Comparison of ENCODE assay signal across 8 mouse cellular contexts in genomic region chr2:29054545-29054935, GRCm38 (mm10). TPM values are rescaled to one million over a fixed set of nuclear protein-coding genes. Genes with fewer than 3 reads are reported as not detected.
DNase-seq lines count a peak whose midpoint lies in the region; ATAC-seq and TF ChIP-seq lines count a peak whose summit lies in the region.

No protein-coding gene starts in this region.

- peak overlapping the region; percentile 39 for H3K4me3 ChIP-seq in embryonic facial prominence, embryonic 12.5 days
- peak overlapping the region; percentile 46 for H3K4me3 ChIP-seq in intestine, embryonic 14.5 days (ENCODE audit: low read depth, low read length)
- H3K4me3 ChIP-seq in midbrain, postnatal 0 days (ENCODE audit: low read depth, low read length) = peak overlapping the region; percentile 50

- no peak for ATAC-seq in embryonic facial prominence, embryonic 12.5 days (ENCODE audit: insufficient number of reproducible peaks, insufficient read depth, low FRiP score, low TSS enrichment)
- ATAC-seq in intestine, embryonic 14.5 days (replicated peaks; ENCODE audit: low FRiP score, low TSS enrichment, low read depth) = peak; percentile 32; the same call in 1 of the 2 replicates
- ATAC-seq in midbrain, postnatal 0 days (ENCODE audit: low FRiP score) = no peak

- H3K4me1 ChIP-seq in embryonic facial prominence, embryonic 12.5 days = peaks cover 4% of the 10 kb centered on the region; the same call in 1 of the 2 replicates
- H3K4me1 ChIP-seq in intestine, embryonic 14.5 days (replicated peaks; ENCODE audit: control insufficient read depth, insufficient read depth, low read length) = peaks cover 4% of the 10 kb centered on the region; the same call in 1 of the 2 replicates
- H3K4me1 ChIP-seq in midbrain, postnatal 0 days (ENCODE audit: insufficient read depth, low read length) = 0 out of 2 replicates have a peak, but pooled peaks cover 2% of the 10 kb centered on the region

- no peak overlapping the region for H3K27ac ChIP-seq in embryonic facial prominence, embryonic 12.5 days
- H3K27ac ChIP-seq in intestine, embryonic 14.5 days (ENCODE audit: low read depth) = 0 out of 2 replicates have a peak overlapping the region, but pooled peaks have one; percentile 47
- H3K27ac ChIP-seq in midbrain, postnatal 0 days (ENCODE audit: low read depth, low read length) = no peak overlapping the region

- peak; percentile 19 for DNase-seq in kidney, postnatal 10 days
- no peak for DNase-seq in kidney, adult 8-10 months
- DNase-seq in intestine, embryonic 14.5 days (ENCODE audit: low spot score) = peak; percentile 65
- DNase-seq in midbrain, postnatal 0 days (ENCODE audit: low spot score) = no peak
- no peak for DNase-seq in urinary bladder, postnatal 14 days (ENCODE audit: low spot score)
- DNase-seq in ovary, postnatal 10 days (ENCODE audit: low spot score) = no peak
- no peak for DNase-seq in thymus, postnatal 36 days

- no peaks in the 10 kb centered on the region for H3K9me3 ChIP-seq in embryonic facial prominence, embryonic 12.5 days
- no peaks in the 10 kb centered on the region for H3K9me3 ChIP-seq in intestine, embryonic 14.5 days (ENCODE audit: control insufficient read depth, low read length)
- H3K9me3 ChIP-seq in midbrain, postnatal 0 days (ENCODE audit: low read length) = no peaks in the 10 kb centered on the region

- H3K27me3 ChIP-seq in embryonic facial prominence, embryonic 12.5 days = peaks cover 20% of the 10 kb centered on the region
- peaks cover 5% of the 10 kb centered on the region for H3K27me3 ChIP-seq in intestine, embryonic 14.5 days (replicated peaks; ENCODE audit: control insufficient read depth, insufficient read depth, low read length)
- H3K27me3 ChIP-seq in midbrain, postnatal 0 days (ENCODE audit: insufficient read depth, low read length) = peaks cover 13% of the 10 kb centered on the region; the same call in 1 of the 2 replicates

- WGBS in embryonic facial prominence, embryonic 12.5 days = 3% methylated on average over 30 of the region's 30 CpGs
- WGBS in intestine, embryonic 14.5 days = 4% methylated on average over 30 of the region's 30 CpGs
- WGBS in midbrain, postnatal 0 days = 1% methylated on average over 30 of the region's 30 CpGs

- no peaks in the 10 kb centered on the region for H3K36me3 ChIP-seq in embryonic facial prominence, embryonic 12.5 days
- no peaks in the 10 kb centered on the region for H3K36me3 ChIP-seq in intestine, embryonic 14.5 days (ENCODE audit: control insufficient read depth, insufficient read depth, low read length)
- H3K36me3 ChIP-seq in midbrain, postnatal 0 days (ENCODE audit: insufficient read depth, low read length) = no peaks in the 10 kb centered on the region

- peak overlapping the region; percentile 55 for H3K9ac ChIP-seq in embryonic facial prominence, embryonic 12.5 days
- peak overlapping the region; percentile 72; the same call in 1 of the 2 replicates for H3K9ac ChIP-seq in intestine, embryonic 14.5 days (ENCODE audit: low read length)
- H3K9ac ChIP-seq in midbrain, postnatal 0 days (replicated peaks; ENCODE audit: low read length, poor library complexity, severe bottlenecking) = 0 out of 2 replicates have a peak overlapping the region, but pooled peaks have one; percentile 54

- peak overlapping the region; percentile 83 for H3K4me2 ChIP-seq in embryonic facial prominence, embryonic 12.5 days (replicated peaks)
- peak overlapping the region; percentile 83 for H3K4me2 ChIP-seq in intestine, embryonic 14.5 days (ENCODE audit: low read length)
- H3K4me2 ChIP-seq in midbrain, postnatal 0 days (ENCODE audit: low read depth, low read length, poor library complexity, severe bottlenecking) = peak overlapping the region; percentile 78

- TF ChIP-seq CTCF in midbrain, postnatal 0 days (IDR thresholded peaks at IDR 0.05) = no peak

RNA-seq across cellular contexts. Expression of gene Cfap77, which starts 0.3 kb away (rescaled TPM):
- 0.55 and 0.79 TPM in 2 replicates for polyA plus RNA-seq in embryonic facial prominence, embryonic 12.5 days (2016; fragmentation: Nextera tagmentation; extraction: Ambion mirVana)
- polyA plus RNA-seq in intestine, embryonic 14.5 days (2014; fragmentation: Nextera tagmentation; extraction: Ambion mirVana) = 0.65 and 0.70 TPM in 2 replicates
- total RNA-seq in midbrain, postnatal 0 days (2014; rRNA removed) = 1.0 and 3.3 TPM in 2 replicates
- 1.2 and 1.3 TPM in 2 replicates for polyA plus RNA-seq in midbrain, postnatal 0 days (2015; fragmentation: Nextera tagmentation; extraction: Ambion mirVana)

RNA-seq across cellular contexts. Expression of gene Ttf1, which starts 5.5 kb away (rescaled TPM):
- 11.4 and 12.4 TPM in 2 replicates for polyA plus RNA-seq in embryonic facial prominence, embryonic 12.5 days (2016; fragmentation: Nextera tagmentation; extraction: Ambion mirVana)
- polyA plus RNA-seq in intestine, embryonic 14.5 days (2014; fragmentation: Nextera tagmentation; extraction: Ambion mirVana) = 9.7 and 9.9 TPM in 2 replicates
- 4.9 and 5.1 TPM in 2 replicates for total RNA-seq in midbrain, postnatal 0 days (2014; rRNA removed)
- 3.1 and 3.3 TPM in 2 replicates for polyA plus RNA-seq in midbrain, postnatal 0 days (2015; fragmentation: Nextera tagmentation; extraction: Ambion mirVana)

Comparison
In these comparisons a context has a peak if more than half of its experiments do, and no peak if none do; other contexts are left out.
1. DNase-seq: peak in kidney, postnatal 10 days (single experiment) and intestine, embryonic 14.5 days (single experiment); none in kidney, adult 8-10 months (0 of 2), midbrain, postnatal 0 days (single experiment), urinary bladder, postnatal 14 days (single experiment), ovary, postnatal 10 days (single experiment) and thymus, postnatal 36 days (0 of 2).
2. Peak in every context shown above with its lines, with median percentiles within 50 percentile points of each other: H3K4me2 ChIP-seq, H3K4me3 ChIP-seq and H3K9ac ChIP-seq.